Mouse (Mus musculus) lung, postnatal 25 days (tissue): Measurements from ENCODE around the gene Nxph4.

Experiments used
- DNase-seq: peaks from one replicate; pipeline ENCODE4 v3.0.0; 2022; ENCODE audit warnings: low spot score

The Nxph4 gene

DNA sequence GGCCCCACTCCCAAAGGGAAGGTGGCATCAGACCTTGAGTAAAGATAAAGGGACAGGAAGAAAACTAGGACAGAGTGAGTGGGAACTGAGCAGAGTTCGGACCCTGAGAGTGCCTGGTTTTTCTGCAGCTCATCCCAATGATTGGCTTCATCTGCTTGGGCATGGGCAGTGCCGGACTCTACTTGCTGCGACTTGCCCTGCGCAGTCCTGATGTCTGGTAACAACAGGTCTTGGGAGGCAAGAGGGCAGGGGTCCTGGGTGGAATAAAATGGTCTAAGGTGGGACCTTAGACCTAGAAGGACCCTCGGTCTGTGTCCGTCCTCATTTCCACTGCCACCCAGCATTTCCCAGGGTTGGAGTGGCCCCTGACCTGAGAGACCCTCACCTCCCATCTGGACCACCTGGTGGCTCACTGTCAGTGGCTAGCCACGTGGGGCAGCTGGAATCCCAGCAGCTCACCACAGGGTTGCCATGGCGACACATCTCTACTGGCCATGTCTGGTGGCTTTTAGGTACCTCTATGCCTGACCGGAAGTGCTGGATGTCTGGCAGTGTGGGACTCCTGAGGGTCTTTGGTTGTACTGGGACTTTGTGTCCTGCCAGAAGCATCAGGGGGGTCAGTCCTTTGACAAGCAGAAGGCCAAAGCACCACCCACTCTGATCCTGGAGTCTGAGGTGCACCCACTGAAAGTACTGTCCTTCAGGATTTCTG is 18.9 kb downstream of the Nxph4 start:
- DNase-seq, result no peak

GRCm38 (mm10) chr10:127514764-127515163 is 19.6 kb downstream of the Nxph4 start, which contains the start of gene Ndufa4l2:
Gene Ndufa4l2, plus strand, starts transcription at chr10:127514967.
- DNase-seq, result no peak

DNA sequence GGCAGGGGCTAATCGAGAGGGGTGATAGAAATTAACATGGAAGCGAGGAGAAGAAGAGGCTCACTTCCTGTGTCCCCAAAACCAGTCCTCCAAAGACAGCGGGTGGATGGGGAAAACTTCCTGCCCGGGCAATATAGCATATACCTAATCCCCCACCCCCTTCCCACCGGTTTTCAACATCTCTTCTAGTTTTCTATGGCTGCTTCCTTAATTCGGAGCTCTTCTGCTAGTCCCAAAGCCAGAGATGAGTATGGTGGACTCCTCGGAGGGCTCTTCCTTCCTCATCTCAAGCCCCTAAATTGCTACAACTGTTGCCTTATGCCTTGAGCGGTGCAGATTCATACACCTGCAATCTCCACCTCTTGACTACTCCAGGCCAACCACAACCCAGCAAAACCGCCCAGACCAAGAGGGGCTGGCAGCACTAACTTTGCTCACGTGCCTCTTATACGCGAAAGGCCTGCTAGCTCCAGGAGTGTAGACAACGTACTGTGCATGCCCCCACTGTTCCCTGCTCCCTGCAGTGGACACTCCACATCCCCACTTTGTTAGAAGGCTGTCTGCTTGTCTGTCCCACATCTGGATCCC is 20.2 kb downstream of the Nxph4 start:
- DNase-seq, result no peak

GRCm38 (mm10) chr10:127513501-127514091 is 20.8 kb downstream of the Nxph4 start:
- no peak for DNase-seq

- DNase-seq, result peak; percentile 92
These were observed 21.5 kb downstream of the Nxph4 start for GRCm38 (mm10) chr10:127512813-127513212.

GRCm38 (mm10) chr10:127512307-127512666 is 22.1 kb downstream of the Nxph4 start:
- DNase-seq, result no peak

GRCm38 (mm10) chr10:127511634-127512306 is 22.6 kb downstream of the Nxph4 start:
- DNase-seq, result no peak

- no peak for DNase-seq
These were observed 23.3 kb downstream of the Nxph4 start for GRCm38 (mm10) chr10:127510895-127511617.

DNA sequence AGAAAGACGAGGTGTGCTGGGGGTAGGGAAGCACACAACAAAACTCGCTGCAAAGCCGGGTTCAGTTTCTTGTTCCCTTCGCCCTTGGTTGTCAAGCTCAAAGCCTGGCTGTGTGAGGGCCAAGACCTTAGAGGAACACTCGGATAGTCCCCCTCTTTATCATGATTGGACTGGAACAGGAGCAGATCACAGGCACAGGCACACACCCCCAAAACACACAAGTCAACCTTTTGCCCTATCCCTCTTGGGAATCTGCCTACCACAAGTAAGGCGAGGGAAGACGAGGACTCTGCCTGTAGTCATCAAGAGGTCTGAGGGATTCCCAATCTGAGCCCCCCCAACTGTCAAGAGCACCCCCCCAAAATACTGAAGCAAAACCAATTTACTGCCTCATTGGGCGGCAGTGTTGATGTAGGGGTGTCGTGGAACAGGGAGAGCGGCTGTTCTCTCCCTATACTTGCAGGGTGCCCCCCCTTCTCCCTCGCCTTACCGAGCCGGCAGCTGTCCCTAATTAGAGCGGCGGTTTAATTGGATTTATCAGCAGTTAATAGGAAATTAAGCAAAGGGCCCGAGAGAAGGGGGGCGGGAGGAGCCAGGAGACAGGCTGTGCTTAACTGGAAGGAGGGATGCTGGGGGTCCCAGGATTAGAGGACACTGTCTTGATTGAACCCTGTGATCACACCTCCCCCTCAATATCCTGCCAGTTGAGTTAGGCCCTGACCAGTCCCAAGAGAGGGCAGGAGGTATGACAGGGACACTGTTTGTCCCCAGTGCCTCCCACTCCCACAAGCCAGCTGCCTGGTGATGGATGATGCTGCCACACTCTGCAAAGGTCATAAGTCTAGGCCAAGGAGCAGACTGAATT is 24.3 kb downstream of the Nxph4 start:
- no peak for DNase-seq

DNA sequence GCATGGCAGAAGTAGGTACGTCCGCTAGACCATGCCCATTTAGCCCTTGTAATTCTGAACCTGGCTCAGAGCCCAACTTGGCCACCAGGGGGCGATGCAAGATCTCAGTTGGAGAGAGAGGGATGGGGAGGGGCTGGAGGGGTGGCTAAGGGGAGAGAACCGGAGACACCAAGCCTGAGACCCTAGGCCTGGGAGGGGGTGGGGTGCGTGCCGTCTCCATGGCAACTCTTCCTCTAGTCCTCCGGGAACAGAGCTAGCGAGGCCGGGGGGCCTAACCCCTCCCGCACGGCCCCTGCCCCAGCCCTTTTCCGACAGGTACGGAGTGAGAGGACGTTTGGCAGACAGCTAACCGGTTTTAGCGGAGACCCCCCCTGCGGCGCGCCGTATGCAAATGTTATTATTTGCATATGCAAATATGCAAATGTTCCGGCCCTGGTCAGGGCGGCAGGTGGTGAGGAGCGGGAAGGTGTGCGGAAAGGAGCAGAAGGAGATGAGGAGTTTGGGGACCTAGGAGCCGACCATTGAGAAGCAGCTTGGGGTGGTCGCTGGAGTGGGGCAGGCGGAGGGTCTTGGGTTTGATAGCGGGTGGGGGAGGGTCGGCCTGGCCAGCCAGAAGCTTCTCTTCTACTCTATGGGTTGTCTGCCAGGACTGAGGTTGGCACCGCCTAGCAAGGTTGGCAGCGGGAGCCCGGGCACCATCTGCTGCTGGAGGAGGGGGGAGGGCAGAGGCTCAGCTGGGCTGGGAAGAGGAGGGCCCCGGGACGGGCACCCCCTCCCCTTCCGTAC is 25.1 kb downstream of the Nxph4 start:
- DNase-seq, result peak; percentile 81

DNA sequence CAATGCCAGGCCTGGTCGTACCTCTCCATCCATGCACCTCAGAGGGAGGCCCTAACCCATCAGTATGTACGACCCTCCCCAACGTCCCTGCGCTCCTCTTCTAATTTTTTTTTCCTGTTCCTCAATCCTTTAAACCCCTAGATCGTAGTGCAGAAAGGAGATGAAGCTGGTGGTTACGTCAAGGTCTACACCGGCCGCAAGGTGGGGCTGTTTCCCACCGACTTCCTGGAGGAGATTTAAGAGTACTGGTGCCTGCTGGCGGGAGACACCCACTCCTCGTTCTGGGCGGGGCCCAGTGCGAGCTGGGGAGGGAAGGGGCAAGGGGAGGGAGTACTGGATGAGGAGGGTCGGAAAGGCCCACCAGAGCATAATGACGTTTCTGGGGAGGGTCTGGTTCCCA is 26.1 kb downstream of the Nxph4 start:
- peak; percentile 73 for DNase-seq

DNA sequence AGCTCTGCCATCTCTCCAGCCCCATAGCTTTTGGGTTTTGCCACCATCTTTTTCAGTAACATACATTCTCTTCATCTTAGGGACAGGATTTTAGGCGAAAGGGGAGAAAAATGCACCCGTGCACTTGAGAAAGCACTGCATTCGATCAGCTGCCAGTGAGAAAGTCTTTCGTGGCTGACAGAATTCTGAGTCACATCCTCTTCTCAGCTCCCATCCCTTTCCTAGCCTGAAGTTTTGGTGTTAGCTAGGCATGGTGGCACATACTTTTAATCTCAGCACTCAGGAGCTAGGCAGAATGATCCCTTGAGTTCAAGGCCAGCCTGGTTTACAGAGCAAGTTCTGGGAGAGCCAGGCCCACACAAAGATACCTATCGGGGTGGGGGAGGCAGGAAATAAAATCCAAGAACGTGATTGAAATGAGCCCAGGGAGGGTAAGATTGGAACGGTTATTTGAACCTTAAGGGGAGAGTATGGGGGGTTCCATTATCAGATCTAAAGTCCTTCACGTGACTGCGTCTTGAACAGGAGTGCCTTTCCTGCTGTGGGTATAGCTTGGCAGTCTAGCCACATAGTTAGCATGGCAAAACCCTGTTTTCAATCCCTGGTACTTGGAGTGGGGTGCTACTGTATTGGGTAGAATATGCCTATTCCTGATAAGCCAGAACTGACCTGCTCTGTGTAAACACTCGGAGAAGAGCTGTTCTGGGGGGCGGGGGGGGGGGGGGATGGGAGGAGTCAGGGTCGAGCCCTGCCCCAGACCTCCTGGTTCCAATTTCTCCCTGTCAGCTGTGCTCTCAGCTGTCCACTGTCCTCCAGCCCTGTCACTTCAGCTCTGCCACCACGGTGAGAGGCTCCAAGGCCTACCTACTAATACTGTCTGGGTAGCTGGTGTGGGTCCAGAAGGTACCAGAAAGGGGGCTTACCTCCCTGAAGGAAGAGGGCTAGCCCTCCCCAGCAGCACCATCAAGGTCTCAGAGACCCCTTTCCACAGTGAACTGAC is 33.2 kb downstream of the Nxph4 start, which contains the start of gene Stac3:
TSS of gene Stac3 (plus strand) at position 793 of the 1,000 bp plus-strand sequence.
- DNase-seq, result no peak

DNA sequence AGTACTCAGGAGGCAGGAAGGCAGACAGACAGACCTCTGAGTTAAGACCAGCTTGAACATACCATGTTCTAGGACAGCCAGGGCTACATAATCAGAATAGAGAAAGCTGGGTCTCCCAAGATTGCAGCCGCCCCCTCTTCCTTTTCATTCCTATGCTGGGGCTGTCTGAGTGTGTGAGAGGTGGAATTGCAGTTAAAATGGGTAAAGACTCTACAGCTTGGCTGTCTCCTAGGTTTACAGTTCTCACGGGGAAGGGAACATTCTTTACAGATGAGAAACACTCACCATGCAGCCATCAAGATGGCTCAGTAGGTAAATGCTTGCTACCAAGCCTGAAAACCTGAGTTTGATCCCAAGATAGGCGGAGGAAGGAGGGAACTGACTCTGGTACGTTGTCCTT is 34.3 kb downstream of the Nxph4 start:
- DNase-seq, result no peak

DNA sequence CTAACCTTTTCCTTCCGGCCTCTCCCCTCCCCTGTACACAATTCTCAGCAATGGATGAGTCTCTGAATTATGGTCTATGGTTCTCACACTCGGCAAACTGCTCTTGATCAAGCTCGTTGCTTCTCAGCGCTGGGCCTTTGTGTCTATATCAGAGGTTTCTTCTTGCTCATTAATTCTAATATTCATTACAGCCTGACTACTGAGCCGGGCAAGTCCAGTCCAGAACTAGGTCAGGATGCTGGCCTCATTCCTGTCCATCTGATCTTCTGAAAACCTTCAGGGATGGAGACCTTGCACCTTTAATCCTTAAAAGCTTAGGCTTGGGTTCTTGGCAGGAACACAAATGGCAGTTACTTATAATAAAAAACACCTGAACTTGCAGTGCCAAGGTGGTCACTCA is 34.8 kb downstream of the Nxph4 start:
- DNase-seq, result no peak

- no peak for DNase-seq
These were observed 38.2 kb downstream of the Nxph4 start for GRCm38 (mm10) chr10:127496156-127496555.

GRCm38 (mm10) chr10:127492118-127492517 is 42.2 kb downstream of the Nxph4 start:
- DNase-seq, result no peak

- DNase-seq, result no peak
These were observed 43.2 kb downstream of the Nxph4 start for GRCm38 (mm10) chr10:127491128-127491512.

- DNase-seq, result no peak
These were observed 43.9 kb downstream of the Nxph4 start for GRCm38 (mm10) chr10:127490160-127491127.
